Mouse (Mus musculus) ES-Bruce4 (cell line): ENCODE measurements around the gene Bbs2.

Experiments used
- CTCF ChIP-seq: IDR thresholded peaks from one replicate; pipeline ENCODE4 v1.8.1; 2011; ENCODE audit warnings: low read depth, low read length
- POLR2A ChIP-seq: IDR thresholded peaks from one replicate; pipeline ENCODE4 v1.8.1; 2011; ENCODE audit warnings: low read length; ENCODE audit not compliant: insufficient read depth

GRCm38 (mm10) chr8:94047845-94048244 lies 50.9 kb downstream of the Bbs2 start:
- TF ChIP-seq POLR2A (no peak), CTCF (no peak)
